Mouse (Mus musculus) testis, adult 2 months (tissue): ENCODE measurements around the gene Skap1.

Source experiments
- CTCF ChIP-seq: fragments of 200-500 bp; IDR thresholded peaks from 2 replicates; pipeline ENCODE4 v1.5.1; 2012; ENCODE audit warnings: low read depth, mild to moderate bottlenecking, inconsistent platforms, low read length, moderate library complexity; ENCODE audit not compliant: control insufficient read depth, insufficient read depth, insufficient replicate concordance
- POLR2A ChIP-seq: fragments of 200-500 bp; IDR thresholded peaks from 2 replicates; pipeline ENCODE4 v1.6.1; 2012; ENCODE audit warnings: low read depth, mild to moderate bottlenecking, inconsistent platforms, low read length, moderate library complexity; ENCODE audit not compliant: control insufficient read depth

DNA sequence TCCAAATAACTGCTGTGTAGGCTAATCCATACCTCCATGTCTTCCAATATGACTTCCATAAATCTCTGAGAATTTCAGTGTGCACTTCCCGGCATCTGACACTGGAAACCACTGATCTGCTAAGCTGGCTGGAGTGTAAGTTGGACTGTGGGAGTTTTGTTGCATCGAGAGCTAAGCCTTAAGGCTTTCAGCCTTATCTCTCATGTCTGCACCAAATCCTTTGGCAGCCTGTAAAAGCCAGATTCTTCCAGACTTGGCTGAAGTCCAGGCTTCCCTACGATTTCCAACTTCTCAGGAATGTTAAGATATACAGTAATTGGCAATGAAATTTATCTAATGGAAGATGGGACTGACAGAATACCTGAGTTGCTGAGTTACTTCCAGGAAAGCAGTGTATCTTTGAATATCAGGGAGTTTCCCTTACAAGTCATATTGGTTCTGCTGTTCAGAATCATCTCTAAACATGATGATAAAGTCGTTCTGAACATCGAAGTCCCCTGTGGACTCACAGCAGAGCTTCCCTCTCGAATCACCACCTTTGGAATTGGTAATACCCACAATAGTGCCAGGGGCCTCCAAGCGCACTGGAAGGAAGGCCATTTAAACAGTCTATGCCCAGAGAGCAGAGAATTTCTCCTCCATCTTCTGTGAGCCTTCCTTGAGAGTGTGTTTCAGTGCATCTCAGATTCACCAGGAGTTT is 140.5 kb downstream of the Skap1 start:
- no peak for TF ChIP-seq CTCF
- no peak for TF ChIP-seq POLR2A
